Mouse (Mus musculus): ENCODE measurements around the gene Rnf128. TPM values are rescaled to one million over a fixed set of nuclear protein-coding genes. Genes with fewer than 3 reads are reported as not detected.

Rnf128 gene
- polyA plus RNA-seq, 1 experiment = 5.2 TPM

DNA sequence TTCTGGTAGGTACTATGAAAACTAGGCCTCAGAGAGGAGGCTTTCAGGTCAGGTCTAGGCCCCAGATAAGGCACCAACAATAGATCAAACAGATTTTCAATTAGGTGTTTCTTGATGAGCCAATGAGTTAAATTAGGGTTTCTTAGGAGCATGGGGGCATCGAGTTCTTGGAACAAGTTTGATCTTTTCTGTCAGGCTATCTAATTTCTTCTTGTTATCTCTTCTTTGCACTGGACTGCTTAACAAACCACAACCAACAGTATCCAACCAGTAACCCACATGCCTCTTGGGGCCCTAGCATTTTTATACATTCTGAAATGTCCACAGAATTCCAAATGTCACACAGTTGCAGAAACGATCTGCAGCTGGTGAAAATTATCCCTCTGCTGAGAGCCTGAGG, 37.4 kb upstream of the Rnf128 start:
- Histone ChIP-seq H3ac (ENCODE audit: control insufficient read depth, insufficient read length) (no peak overlapping the region), H3K4me2 (ENCODE audit: low read depth) (no peak overlapping the region), H3K4me3 (no peak overlapping the region), H3K27me3 (ENCODE audit: control insufficient read depth, insufficient read depth, insufficient read length) (no peaks in the 10 kb centered on the region), H3K36me3 (ENCODE audit: control insufficient read depth, insufficient read depth) (no peaks in the 10 kb centered on the region), H3K79me2 (ENCODE audit: control insufficient read depth, insufficient read depth) (no peaks in the 10 kb centered on the region)
- TF ChIP-seq POLR2AphosphoS2 (IDR thresholded peaks at IDR 0.05; ENCODE audit: insufficient read length, low read depth) (no peak), MYOD1 (IDR thresholded peaks at IDR 0.05; ENCODE audit: control insufficient read depth in 1 of 3, insufficient read length in 2 of 3, low read depth in 2 of 3) (no peak)

- no peak overlapping the region for H3ac ChIP-seq (ENCODE audit: control insufficient read depth, insufficient read length)
- no peak overlapping the region for H3K4me2 ChIP-seq (ENCODE audit: low read depth)
- H3K79me2 ChIP-seq (ENCODE audit: control insufficient read depth, insufficient read depth) = no peaks in the 10 kb centered on the region
- no peaks in the 10 kb centered on the region for H3K27me3 ChIP-seq (ENCODE audit: control insufficient read depth, insufficient read depth, insufficient read length)
- no peak overlapping the region for H3K4me3 ChIP-seq
- no peaks in the 10 kb centered on the region for H3K36me3 ChIP-seq (ENCODE audit: control insufficient read depth, insufficient read depth)
- no peak for TF ChIP-seq MYOG (IDR thresholded peaks at IDR 0.05; ENCODE audit: control insufficient read depth in 1 of 3, insufficient read depth in 1 of 3, insufficient read length in 2 of 3, low read depth in 2 of 3)
- no peak for TF ChIP-seq TCF3 (IDR thresholded peaks at IDR 0.05; ENCODE audit: insufficient read length, low read depth)
- TF ChIP-seq TCF12 (IDR thresholded peaks at IDR 0.05; ENCODE audit: insufficient read depth, poor library complexity, severe bottlenecking) = no peak
- no peak for TF ChIP-seq MYOD1 (IDR thresholded peaks at IDR 0.05; ENCODE audit: control insufficient read depth in 1 of 3, insufficient read length in 2 of 3, low read depth in 2 of 3)
- no peak for TF ChIP-seq POLR2AphosphoS2 (IDR thresholded peaks at IDR 0.05; ENCODE audit: insufficient read length, low read depth)
- TF ChIP-seq USF1 (IDR thresholded peaks at IDR 0.05; ENCODE audit: low read depth) = no peak
- no peak for TF ChIP-seq E2F4 (IDR thresholded peaks at IDR 0.05; ENCODE audit: insufficient read depth)
- TF ChIP-seq SRF (IDR thresholded peaks at IDR 0.05; ENCODE audit: control insufficient read depth, insufficient read length, low read depth) = no peak
- TF ChIP-seq REST (IDR thresholded peaks at IDR 0.05; ENCODE audit: insufficient read depth, insufficient read length) = no peak
- TF ChIP-seq POLR2A (IDR thresholded peaks at IDR 0.05; ENCODE audit: insufficient read length, low read depth) = no peak
- TF ChIP-seq MAX (IDR thresholded peaks at IDR 0.05; ENCODE audit: low read depth) = no peak
- no peak for TF ChIP-seq CEBPB (IDR thresholded peaks at IDR 0.05; ENCODE audit: insufficient read depth, poor library complexity, severe bottlenecking)
Measured at GRCm38 (mm10) chrX:139526984-139527383, 36.1 kb upstream of the Rnf128 start.

GRCm38 (mm10) chrX:139529678-139530077, 33.4 kb upstream of the Rnf128 start:
- H3K79me2 ChIP-seq (ENCODE audit: control insufficient read depth, insufficient read depth) = no peaks in the 10 kb centered on the region
- no peaks in the 10 kb centered on the region for H3K36me3 ChIP-seq (ENCODE audit: control insufficient read depth, insufficient read depth)
- H3K4me2 ChIP-seq (ENCODE audit: low read depth) = no peak overlapping the region
- H3K4me3 ChIP-seq = no peak overlapping the region
- no peak overlapping the region for H3ac ChIP-seq (ENCODE audit: control insufficient read depth, insufficient read length)
- H3K27me3 ChIP-seq (ENCODE audit: control insufficient read depth, insufficient read depth, insufficient read length) = no peaks in the 10 kb centered on the region
- no peak for TF ChIP-seq TCF12 (IDR thresholded peaks at IDR 0.05; ENCODE audit: insufficient read depth, poor library complexity, severe bottlenecking)
- TF ChIP-seq MYOG (IDR thresholded peaks at IDR 0.05; ENCODE audit: control insufficient read depth in 1 of 3, insufficient read depth in 1 of 3, insufficient read length in 2 of 3, low read depth in 2 of 3) = no peak
- no peak for TF ChIP-seq MAX (IDR thresholded peaks at IDR 0.05; ENCODE audit: low read depth)
- no peak for TF ChIP-seq SRF (IDR thresholded peaks at IDR 0.05; ENCODE audit: control insufficient read depth, insufficient read length, low read depth)
- no peak for TF ChIP-seq POLR2AphosphoS2 (IDR thresholded peaks at IDR 0.05; ENCODE audit: insufficient read length, low read depth)
- no peak for TF ChIP-seq E2F4 (IDR thresholded peaks at IDR 0.05; ENCODE audit: insufficient read depth)
- no peak for TF ChIP-seq REST (IDR thresholded peaks at IDR 0.05; ENCODE audit: insufficient read depth, insufficient read length)
- no peak for TF ChIP-seq TCF3 (IDR thresholded peaks at IDR 0.05; ENCODE audit: insufficient read length, low read depth)
- TF ChIP-seq CEBPB (IDR thresholded peaks at IDR 0.05; ENCODE audit: insufficient read depth, poor library complexity, severe bottlenecking) = no peak
- no peak for TF ChIP-seq USF1 (IDR thresholded peaks at IDR 0.05; ENCODE audit: low read depth)
- TF ChIP-seq POLR2A (IDR thresholded peaks at IDR 0.05; ENCODE audit: insufficient read length, low read depth) = no peak
- TF ChIP-seq MYOD1 (IDR thresholded peaks at IDR 0.05; ENCODE audit: control insufficient read depth in 1 of 3, insufficient read length in 2 of 3, low read depth in 2 of 3) = no peak

DNA sequence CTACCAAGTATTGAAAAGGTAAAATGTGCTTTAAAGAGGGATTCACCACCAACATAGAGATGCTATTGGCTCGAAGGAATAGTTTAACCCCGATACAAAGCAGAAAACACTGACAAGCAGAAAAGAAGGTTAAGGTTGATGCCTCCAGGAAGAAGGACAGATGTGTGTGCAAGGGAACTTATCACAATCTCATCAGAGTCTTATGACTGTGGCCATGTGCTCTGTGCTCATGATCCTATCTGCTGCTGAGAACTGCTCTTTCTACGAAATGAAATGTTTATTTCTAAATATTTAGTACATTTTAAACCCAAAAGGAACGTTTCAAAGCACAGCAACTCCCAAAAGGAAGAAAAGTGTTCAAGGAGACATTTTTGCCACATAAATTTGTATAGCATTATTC, 30.8 kb upstream of the Rnf128 start:
- Histone ChIP-seq H3K27me3 (ENCODE audit: control insufficient read depth, insufficient read depth, insufficient read length) (no peaks in the 10 kb centered on the region), H3ac (ENCODE audit: control insufficient read depth, insufficient read length) (no peak overlapping the region), H3K36me3 (ENCODE audit: control insufficient read depth, insufficient read depth) (no peaks in the 10 kb centered on the region), H3K4me3 (no peak overlapping the region), H3K79me2 (ENCODE audit: control insufficient read depth, insufficient read depth) (no peaks in the 10 kb centered on the region), H3K4me2 (ENCODE audit: low read depth) (no peak overlapping the region)
- no peak for TF ChIP-seq CEBPB (IDR thresholded peaks at IDR 0.05; ENCODE audit: insufficient read depth, poor library complexity, severe bottlenecking)
- TF ChIP-seq MYOD1 (IDR thresholded peaks at IDR 0.05; ENCODE audit: control insufficient read depth in 1 of 3, insufficient read length in 2 of 3, low read depth in 2 of 3) = no peak
- no peak for TF ChIP-seq MAX (IDR thresholded peaks at IDR 0.05; ENCODE audit: low read depth)
- TF ChIP-seq TCF3 (IDR thresholded peaks at IDR 0.05; ENCODE audit: insufficient read length, low read depth) = no peak
- TF ChIP-seq USF1 (IDR thresholded peaks at IDR 0.05; ENCODE audit: low read depth) = no peak
- no peak for TF ChIP-seq E2F4 (IDR thresholded peaks at IDR 0.05; ENCODE audit: insufficient read depth)

- no peak overlapping the region for H3K4me2 ChIP-seq (ENCODE audit: low read depth)
- H3K4me3 ChIP-seq = no peak overlapping the region
- TF ChIP-seq MYOD1 (IDR thresholded peaks at IDR 0.05; ENCODE audit: control insufficient read depth in 1 of 3, insufficient read length in 2 of 3, low read depth in 2 of 3) (no peak), CEBPB (IDR thresholded peaks at IDR 0.05; ENCODE audit: insufficient read depth, poor library complexity, severe bottlenecking) (no peak), TCF3 (IDR thresholded peaks at IDR 0.05; ENCODE audit: insufficient read length, low read depth) (no peak), TCF12 (IDR thresholded peaks at IDR 0.05; ENCODE audit: insufficient read depth, poor library complexity, severe bottlenecking) (no peak), MYOG (IDR thresholded peaks at IDR 0.05; ENCODE audit: control insufficient read depth in 1 of 3, insufficient read depth in 1 of 3, insufficient read length in 2 of 3, low read depth in 2 of 3) (no peak), E2F4 (IDR thresholded peaks at IDR 0.05; ENCODE audit: insufficient read depth) (no peak), REST (IDR thresholded peaks at IDR 0.05; ENCODE audit: insufficient read depth, insufficient read length) (no peak), POLR2AphosphoS2 (IDR thresholded peaks at IDR 0.05; ENCODE audit: insufficient read length, low read depth) (no peak), USF1 (IDR thresholded peaks at IDR 0.05; ENCODE audit: low read depth) (no peak)
- H3K79me2 ChIP-seq (ENCODE audit: control insufficient read depth, insufficient read depth) = no peaks in the 10 kb centered on the region
- no peak overlapping the region for H3ac ChIP-seq (ENCODE audit: control insufficient read depth, insufficient read length)
- no peaks in the 10 kb centered on the region for H3K36me3 ChIP-seq (ENCODE audit: control insufficient read depth, insufficient read depth)
- H3K27me3 ChIP-seq (ENCODE audit: control insufficient read depth, insufficient read depth, insufficient read length) = no peaks in the 10 kb centered on the region
Measured at GRCm38 (mm10) chrX:139537641-139538397, 25.3 kb upstream of the Rnf128 start.
